Mouse (Mus musculus): Measurements from ENCODE around the gene Mdm2.

GRCm38 (mm10) chr10:117685849-117686591 lies 24.5 kb downstream of the Mdm2 start:
- TF ChIP-seq CTCF (IDR thresholded peaks at IDR 0.05; ENCODE audit: borderline replicate concordance, insufficient read depth, low read length) (no peak), POLR2A (IDR thresholded peaks at IDR 0.05; ENCODE audit: low read depth, low read length) (no peak)

All from embryonic fibroblast, embryonic 13.5 days (primary cell).